Mouse (Mus musculus): ENCODE data around the gene Fxn.

DNA sequence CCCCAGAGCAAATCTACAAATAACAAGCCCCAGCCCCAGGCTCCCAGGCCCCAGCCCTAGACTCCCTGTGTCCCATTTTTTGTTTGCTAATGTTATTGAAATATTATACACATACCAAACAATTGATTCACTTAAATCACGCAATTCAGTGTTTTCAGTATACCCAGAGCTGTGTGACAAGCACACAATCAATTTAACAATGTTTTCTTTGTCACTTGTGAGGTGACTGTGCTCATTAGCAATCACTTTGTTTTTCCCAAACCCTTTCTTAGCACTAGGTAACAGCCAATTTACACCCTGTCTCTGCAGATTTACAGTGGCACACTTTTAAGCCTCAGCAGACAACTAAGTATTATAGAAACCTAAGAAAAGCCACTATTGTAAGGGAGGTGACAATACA lies 46.6 kb upstream of the Fxn start:
- no peak for TF ChIP-seq CTCF (conservative IDR thresholded peaks at IDR 0.05; ENCODE audit: insufficient read depth, insufficient read length, low read depth, low read length)
- no peak for TF ChIP-seq POLR2A (IDR thresholded peaks at IDR 0.05; ENCODE audit: low read depth, low read length)

Data from kidney, adult 2 months (tissue).